Mouse (Mus musculus) small intestine, adult 2 months (tissue): ENCODE results near the gene Ndufa3.

ENCODE experiments used
- CTCF ChIP-seq: fragments of 200-500 bp; IDR thresholded peaks from 2 replicates; pipeline ENCODE4 v1.5.1; 2012; ENCODE audit warnings: low read depth, mild to moderate bottlenecking, control low read depth, inconsistent platforms, low read length, moderate library complexity, mixed read lengths; ENCODE audit not compliant: insufficient replicate concordance, insufficient read length; ENCODE audit errors: extremely low read depth
- POLR2A ChIP-seq: fragments of 200-500 bp; IDR thresholded peaks from 2 replicates; pipeline ENCODE4 v1.6.1; 2012; ENCODE audit warnings: low read depth, mild to moderate bottlenecking, control low read depth, inconsistent platforms, low read length, moderate library complexity

DNA sequence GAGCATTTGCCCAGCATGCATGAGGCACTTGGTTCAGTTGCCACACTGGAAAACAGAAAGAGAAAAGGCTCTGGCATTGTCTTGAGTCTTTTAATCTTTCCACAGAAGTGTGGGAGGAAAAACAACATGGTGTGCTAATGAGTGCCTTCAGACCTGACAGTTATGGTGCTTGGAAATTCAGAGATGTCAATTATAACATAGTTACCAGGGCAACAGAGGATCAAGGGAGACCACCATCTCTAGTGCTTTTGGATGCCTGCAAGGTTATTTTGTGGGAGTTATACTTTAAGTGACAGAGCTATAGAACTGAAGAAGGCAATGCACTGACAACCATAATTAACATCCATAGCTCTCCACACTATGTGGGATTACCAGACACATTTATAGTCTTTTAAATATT is 23.3 kb upstream of the Ndufa3 start:
- TF ChIP-seq CTCF (no peak), POLR2A (no peak)
